Mouse (Mus musculus) G1E-ER4 (cell line): Measurements from ENCODE around the gene Onecut3. TPM values are rescaled to one million over a fixed set of nuclear protein-coding genes. Genes with fewer than 3 reads are reported as not detected.

Experiments used
- GATA1 ChIP-seq: IDR thresholded peaks from one replicate; pipeline ENCODE4 v1.8.0; 2012; ENCODE audit warnings: low read length, inconsistent platforms
- polyA plus RNA-seq: library from polyadenylated mRNA; stranded (reverse); fragments of >175 nt; gene quantifications from 2 replicates; pipeline ENCODE4 v1.2.3, GENCODE M21; 2012

Gene Onecut3
- polyA plus RNA-seq, 1 experiment: not detected

- TF ChIP-seq GATA1: no peak
Measured at GRCm38 (mm10) chr10:80486862-80487379, 7.7 kb upstream of the Onecut3 start.

- TF ChIP-seq GATA1: no peak
Measured at GRCm38 (mm10) chr10:80490051-80490450, 4.6 kb upstream of the Onecut3 start.

GRCm38 (mm10) chr10:80495901-80496300 lies 1.3 kb downstream of the Onecut3 start:
- no peak for TF ChIP-seq GATA1

- no peak for TF ChIP-seq GATA1
Measured at GRCm38 (mm10) chr10:80496421-80496820, 1.8 kb downstream of the Onecut3 start.

GRCm38 (mm10) chr10:80502291-80502690 lies 7.7 kb downstream of the Onecut3 start:
- no peak for TF ChIP-seq GATA1

- no peak for TF ChIP-seq GATA1
Measured at GRCm38 (mm10) chr10:80502819-80503314, 8.2 kb downstream of the Onecut3 start.

GRCm38 (mm10) chr10:80503599-80504220 lies 9.1 kb downstream of the Onecut3 start:
- TF ChIP-seq GATA1: no peak

- no peak for TF ChIP-seq GATA1
Measured at GRCm38 (mm10) chr10:80504724-80505123, 10.1 kb downstream of the Onecut3 start.

- TF ChIP-seq GATA1: no peak
Measured at GRCm38 (mm10) chr10:80506222-80506621, 11.6 kb downstream of the Onecut3 start.

- no peak for TF ChIP-seq GATA1
Measured at GRCm38 (mm10) chr10:80509412-80510272, 15.0 kb downstream of the Onecut3 start.

GRCm38 (mm10) chr10:80510273-80510660 lies 15.6 kb downstream of the Onecut3 start:
- TF ChIP-seq GATA1: no peak

- no peak for TF ChIP-seq GATA1
Measured at GRCm38 (mm10) chr10:80513739-80514138, 19.1 kb downstream of the Onecut3 start.

GRCm38 (mm10) chr10:80519287-80519686 lies 24.7 kb downstream of the Onecut3 start:
- no peak for TF ChIP-seq GATA1

- TF ChIP-seq GATA1: no peak
Measured at GRCm38 (mm10) chr10:80523299-80523698, 28.7 kb downstream of the Onecut3 start.

- TF ChIP-seq GATA1: no peak
Measured at GRCm38 (mm10) chr10:80526172-80526571, 31.5 kb downstream of the Onecut3 start.

GRCm38 (mm10) chr10:80532783-80533182 lies 38.1 kb downstream of the Onecut3 start:
- TF ChIP-seq GATA1: no peak

GRCm38 (mm10) chr10:80533704-80534103 lies 39.1 kb downstream of the Onecut3 start:
- no peak for TF ChIP-seq GATA1

- TF ChIP-seq GATA1: no peak
Measured at GRCm38 (mm10) chr10:80535071-80535470, 40.4 kb downstream of the Onecut3 start.
